Mouse (Mus musculus) telencephalon, adult 2 months (tissue): ENCODE measurements around the gene Ppp1r13l.
A peak's percentile ranks its signal among the peaks of the same experiment; 100 is the strongest.

Experiments
- DNase-seq: peaks from one replicate; pipeline ENCODE4 v3.0.0-alpha.2; 2011; ENCODE audit warnings: low read depth, low spot score

Ppp1r13l gene

GRCm38 (mm10) chr7:19359299-19359891, at the start of gene Ppp1r13l, which contains the start of gene Cd3eap:
TSS of gene Ppp1r13l (plus strand) at chr7:19359749.
TSS of gene Cd3eap (minus strand) at chr7:19359483.
- peak; percentile 93 for DNase-seq

GRCm38 (mm10) chr7:19309884-19310641, 49.5 kb upstream of the Ppp1r13l start, which contains the start of gene Fosb:
TSS of gene Fosb (minus strand) at chr7:19310051.
- peak; percentile 93 for DNase-seq

- no peak for DNase-seq
These were observed 47.6 kb upstream of the Ppp1r13l start for GRCm38 (mm10) chr7:19311991-19312390.

- DNase-seq = no peak
These were observed 45.5 kb upstream of the Ppp1r13l start for GRCm38 (mm10) chr7:19314033-19314432.

DNA sequence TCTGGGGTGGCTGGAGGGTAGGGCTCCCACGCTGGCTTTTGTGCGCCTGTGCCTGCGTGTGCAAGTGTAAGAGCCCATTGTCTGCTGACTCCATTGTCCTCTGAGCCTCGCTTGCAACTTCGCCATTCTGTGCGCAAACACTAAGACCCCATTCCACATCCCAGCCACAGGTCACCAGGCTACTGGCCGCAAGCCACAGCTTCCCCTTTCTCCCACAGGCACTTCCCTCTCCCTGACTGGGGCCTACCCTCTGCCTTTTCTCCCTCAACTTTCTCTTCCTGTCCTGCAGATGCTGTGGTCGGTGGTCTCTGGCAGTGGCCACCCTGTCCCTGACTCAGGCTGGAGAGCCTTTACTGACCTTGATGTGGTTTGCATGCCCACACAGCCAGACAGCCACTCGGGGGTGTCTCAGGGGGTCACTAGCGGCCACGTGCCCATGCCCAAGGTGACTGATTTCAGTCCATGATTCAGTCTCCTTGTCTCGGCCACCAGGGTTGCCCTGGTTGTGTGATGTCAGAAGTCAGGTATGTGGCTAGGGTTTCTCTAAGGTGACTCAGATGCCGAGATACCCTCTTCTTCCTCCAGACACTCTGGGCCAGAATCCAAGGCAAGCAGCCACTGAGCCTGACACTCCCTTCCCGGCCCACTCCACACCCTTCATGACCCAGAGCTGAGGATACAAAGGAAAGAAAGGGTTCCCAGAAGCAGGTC, 42.9 kb upstream of the Ppp1r13l start:
- DNase-seq = no peak

- DNase-seq = no peak
These were observed 41.3 kb upstream of the Ppp1r13l start for GRCm38 (mm10) chr7:19318201-19318600.

GRCm38 (mm10) chr7:19318676-19319075, 40.9 kb upstream of the Ppp1r13l start:
- no peak for DNase-seq

- DNase-seq = no peak
These were observed 40.1 kb upstream of the Ppp1r13l start for GRCm38 (mm10) chr7:19319458-19319857.

DNA sequence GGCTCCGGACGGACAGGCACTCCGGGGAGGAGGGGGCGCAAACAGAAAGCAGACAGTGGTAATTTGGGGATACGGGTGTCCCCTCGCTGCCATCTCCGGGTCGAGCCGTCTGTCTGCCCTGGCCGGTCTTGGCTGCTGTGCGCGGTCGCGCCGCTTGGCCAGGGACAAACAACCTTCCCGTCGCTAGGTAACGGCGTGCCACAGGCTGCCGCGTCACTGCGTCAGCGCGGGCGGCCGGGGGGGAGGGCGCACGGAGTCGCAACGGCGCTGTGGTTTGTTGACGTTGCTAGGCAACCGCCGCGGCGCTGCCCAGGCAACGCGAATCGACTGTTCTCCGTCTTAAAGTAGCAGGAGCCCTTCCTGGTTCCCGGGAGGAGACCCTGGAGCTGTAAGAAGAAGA, 39.6 kb upstream of the Ppp1r13l start:
- DNase-seq = peak; percentile 92

DNA sequence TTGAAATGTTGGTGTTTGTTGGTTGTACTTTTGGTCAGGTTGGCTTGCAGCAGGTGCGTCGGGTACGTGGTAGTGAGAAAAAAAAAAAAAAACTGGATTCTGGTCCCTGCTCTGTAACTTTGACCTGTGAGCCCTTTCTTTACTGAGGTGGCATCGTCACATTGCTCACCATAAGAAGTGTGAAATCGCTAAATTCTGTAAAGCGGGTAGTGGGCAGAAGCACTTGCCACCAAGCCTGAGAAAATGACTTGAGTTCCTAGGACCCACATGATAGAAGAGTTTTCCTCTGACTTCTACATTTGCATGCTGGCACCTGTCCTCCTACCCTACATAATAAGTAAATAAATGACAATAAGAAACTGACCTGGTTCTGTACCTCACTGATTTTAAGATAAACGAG, 38.9 kb upstream of the Ppp1r13l start:
- no peak for DNase-seq

DNA sequence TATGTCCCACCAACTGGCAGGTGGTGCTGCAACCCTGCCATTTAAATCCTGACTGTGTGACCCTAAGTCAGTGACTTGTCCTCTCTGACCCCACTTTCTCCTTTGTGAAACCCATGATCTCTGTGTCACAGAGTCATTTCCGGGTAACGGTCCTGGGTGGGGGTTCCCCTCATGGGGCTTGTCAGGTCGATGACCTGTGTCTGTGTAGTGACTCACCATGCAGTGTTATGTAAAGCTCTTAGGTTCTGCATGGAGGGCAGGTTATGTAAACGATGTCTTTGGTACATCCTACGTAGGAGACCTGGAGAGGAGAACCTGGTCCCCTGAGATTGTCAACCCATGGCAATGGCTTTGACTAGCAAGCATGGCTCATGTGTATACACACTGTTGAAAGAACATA, 38.1 kb upstream of the Ppp1r13l start:
- DNase-seq = no peak

DNA sequence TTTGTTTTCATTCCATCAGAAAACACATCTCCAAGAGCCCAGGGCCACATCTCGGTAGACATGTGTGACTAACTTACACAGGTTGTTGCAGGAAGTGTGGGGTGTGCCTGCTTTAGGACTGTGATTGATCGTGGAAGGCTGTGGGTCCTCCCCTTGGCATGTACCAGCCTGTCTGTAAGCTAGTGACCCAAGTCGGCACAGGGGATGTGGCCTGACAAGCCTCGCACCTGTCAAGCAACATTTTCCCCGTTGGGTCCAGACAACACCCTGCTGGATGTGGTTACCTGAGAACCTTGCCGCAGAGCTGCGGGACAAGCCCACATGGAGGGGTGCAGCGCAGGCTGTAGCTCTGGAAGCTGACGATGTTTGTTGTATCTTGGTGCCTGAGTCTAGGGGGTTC, 37.1 kb upstream of the Ppp1r13l start:
- DNase-seq = no peak

DNA sequence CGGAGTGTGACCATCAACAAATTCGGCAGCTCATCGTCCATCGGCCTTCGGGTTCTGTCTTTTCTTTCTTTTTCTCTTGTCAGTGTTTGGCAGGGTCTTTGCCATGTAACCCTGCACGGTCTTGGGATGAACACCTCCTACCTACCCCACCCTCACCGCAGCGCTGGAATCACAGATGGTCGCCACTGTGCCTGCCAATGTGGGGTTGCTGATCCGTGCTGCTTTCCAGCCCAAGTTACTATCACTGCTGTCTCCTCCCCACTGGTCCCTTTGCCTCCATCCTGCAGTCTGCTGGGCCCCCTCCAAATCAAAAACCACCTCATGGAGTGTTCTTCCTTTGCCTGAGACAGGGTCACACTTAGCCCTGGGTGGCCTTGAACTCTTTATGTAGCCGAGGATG, 35.3 kb upstream of the Ppp1r13l start:
- no peak for DNase-seq

DNA sequence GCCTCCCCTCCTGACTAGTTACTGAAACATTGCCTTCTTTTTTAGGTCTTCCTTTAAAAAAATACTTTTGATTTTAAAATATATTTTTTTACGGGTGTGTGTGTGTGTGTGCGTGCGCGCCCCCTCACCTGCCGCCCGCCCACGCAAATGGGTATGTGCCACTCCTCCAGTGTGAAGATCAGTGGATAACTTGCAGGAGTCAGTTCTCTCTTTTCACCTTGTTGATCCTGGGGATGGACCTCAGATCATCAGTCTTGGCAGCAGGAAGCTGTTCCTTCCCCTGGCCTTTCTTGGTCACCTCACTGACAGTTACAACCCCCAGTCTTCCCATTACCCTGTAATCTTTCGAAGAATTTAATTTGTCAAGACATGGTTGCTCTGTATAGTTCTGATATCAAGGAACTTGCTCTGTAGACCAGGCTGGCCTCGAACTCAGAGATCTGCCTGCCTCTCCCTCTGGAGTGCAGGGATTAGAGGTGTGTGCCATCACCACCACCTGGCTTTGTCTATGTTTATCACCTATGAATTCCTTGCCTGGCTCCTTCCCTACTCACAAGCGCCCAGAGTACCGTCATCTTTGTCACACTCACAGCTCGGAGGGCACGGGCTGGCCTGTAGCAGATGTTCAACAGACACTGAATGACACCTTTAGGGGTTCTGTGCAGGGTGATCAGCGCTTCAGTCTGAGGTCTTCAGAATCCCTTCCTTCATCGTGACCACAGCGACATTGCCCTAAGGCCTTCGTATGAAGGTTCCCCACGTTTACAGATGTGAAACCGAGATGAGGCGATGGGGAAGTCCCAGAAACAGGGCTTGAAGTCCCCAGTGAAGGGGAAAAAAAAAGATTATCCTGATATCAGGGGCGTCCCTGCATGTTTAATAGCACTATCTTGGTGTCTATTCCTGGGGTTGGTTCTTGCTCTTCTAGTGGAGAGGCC, 34.0 kb upstream of the Ppp1r13l start:
- DNase-seq = no peak

DNA sequence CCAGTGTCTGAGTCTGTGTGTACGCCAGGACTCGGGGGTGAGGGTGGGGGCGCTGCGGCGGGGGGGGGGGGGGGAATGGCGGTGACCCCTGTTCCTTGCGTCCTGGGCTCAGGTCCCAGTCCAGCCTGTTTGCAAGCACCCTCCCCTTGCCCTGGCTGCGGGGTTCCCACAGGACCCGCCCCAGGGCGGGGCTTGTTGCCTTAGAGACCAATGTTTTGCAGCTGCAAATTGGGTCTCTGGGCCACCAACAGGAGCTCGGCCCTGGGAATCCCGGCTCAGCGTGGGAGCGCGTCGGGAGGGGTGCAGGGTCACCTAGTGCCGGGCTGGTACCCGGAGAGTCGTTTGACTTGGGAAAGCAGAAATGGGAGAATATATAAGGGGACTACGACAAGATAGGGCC, 33.2 kb upstream of the Ppp1r13l start:
- DNase-seq = no peak

GRCm38 (mm10) chr7:19327128-19327527, 32.4 kb upstream of the Ppp1r13l start:
- DNase-seq = peak; percentile 89

DNA sequence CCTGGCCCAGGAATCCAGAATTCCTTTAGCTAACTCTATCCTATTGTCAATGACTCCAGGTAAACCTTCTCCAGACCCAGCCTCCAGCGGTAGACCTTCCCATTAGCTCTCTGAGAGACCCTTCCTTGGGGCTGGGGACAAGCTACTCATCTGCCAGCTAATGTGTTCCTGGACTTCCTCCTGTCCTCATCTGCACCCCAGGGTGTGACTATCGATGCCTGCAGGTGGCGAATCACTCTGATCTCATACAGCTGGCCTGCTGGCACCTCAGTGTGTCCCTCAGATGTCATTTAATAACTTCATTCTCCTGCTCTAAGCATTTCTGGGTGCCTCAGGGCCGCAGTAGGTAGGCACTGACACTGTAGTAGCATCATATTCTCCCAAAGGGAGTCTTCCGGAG, 31.8 kb upstream of the Ppp1r13l start:
- no peak for DNase-seq

GRCm38 (mm10) chr7:19328425-19328824, 31.1 kb upstream of the Ppp1r13l start:
- no peak for DNase-seq

DNA sequence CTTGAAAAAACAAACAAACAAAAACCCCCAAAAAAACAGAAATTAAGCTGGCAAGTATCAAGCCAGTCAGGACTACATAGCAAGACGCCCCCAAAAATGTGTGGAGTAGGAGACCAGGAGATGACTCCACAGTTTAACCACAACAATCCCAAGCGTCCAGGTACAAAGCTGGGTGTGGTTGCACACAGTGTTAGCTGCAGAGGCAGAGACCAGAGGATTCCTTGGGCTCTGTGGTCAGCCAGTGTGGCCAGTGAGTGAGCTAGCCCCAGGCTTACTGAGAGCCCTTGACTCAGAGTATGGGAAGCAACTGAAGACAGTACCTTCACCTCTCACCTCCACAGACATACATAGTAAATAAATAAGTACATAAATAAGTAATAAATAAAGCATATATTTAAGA, 27.6 kb upstream of the Ppp1r13l start:
- no peak for DNase-seq

GRCm38 (mm10) chr7:19332709-19333352, 26.7 kb upstream of the Ppp1r13l start:
- DNase-seq = peak; percentile 77

GRCm38 (mm10) chr7:19335583-19335982, 24.0 kb upstream of the Ppp1r13l start:
- DNase-seq = no peak
